Mouse (Mus musculus) C2C12 (cell line): ENCODE results near the gene Gpatch8. TPM values are rescaled to one million over a fixed set of nuclear protein-coding genes. Genes with fewer than 3 reads are reported as not detected.

Experiments
- H3K27me3 ChIP-seq: one replicate; pipeline ENCODE4 v1.6.1; 2011; ENCODE audit not compliant: control insufficient read depth, insufficient read depth, insufficient read length
- H3K36me3 ChIP-seq: one replicate; pipeline ENCODE4 v1.6.1; 2011; ENCODE audit not compliant: control insufficient read depth, insufficient read depth
- H3K4me3 ChIP-seq: one replicate; pipeline ENCODE4 v1.5.1; 2011; ENCODE audit warnings: mild to moderate bottlenecking, control low read depth; ENCODE audit not compliant: poor library complexity, insufficient read depth, severe bottlenecking
- H3K79me2 ChIP-seq: one replicate; pipeline ENCODE4 v1.6.1; 2011; ENCODE audit not compliant: control insufficient read depth, insufficient read depth
- H3K79me3 ChIP-seq: one replicate; pipeline ENCODE4 v1.6.1; 2011; ENCODE audit warnings: low read depth, control low read depth
- H3ac ChIP-seq: one replicate; pipeline ENCODE3; 2011; ENCODE audit warnings: low read depth; ENCODE audit not compliant: control insufficient read depth, insufficient read length
- CEBPB ChIP-seq: IDR thresholded peaks from one replicate; pipeline ENCODE4 v1.6.1; 2011; ENCODE audit warnings: low read depth, mild to moderate bottlenecking, control low read depth, moderate library complexity
- CTCF ChIP-seq: IDR thresholded peaks from one replicate; pipeline ENCODE4 v1.5.1; 2011; ENCODE audit not compliant: control insufficient read depth, insufficient read depth, insufficient read length
- FOSL1 ChIP-seq: IDR thresholded peaks from one replicate; pipeline ENCODE4 v1.8.0; 2011; ENCODE audit warnings: mild to moderate bottlenecking, low read length; ENCODE audit not compliant: poor library complexity, insufficient read depth, severe bottlenecking
- MAX ChIP-seq: IDR thresholded peaks from one replicate; pipeline ENCODE4 v1.6.1; 2011; ENCODE audit warnings: mild to moderate bottlenecking, control low read depth
- MYOD1 ChIP-seq: IDR thresholded peaks from one replicate; pipeline ENCODE4 v1.6.1; 2011; ENCODE audit warnings: low read depth; ENCODE audit not compliant: control insufficient read depth, insufficient read length
- MYOG ChIP-seq: IDR thresholded peaks from one replicate; pipeline ENCODE4 v1.6.1; 2011; ENCODE audit not compliant: control insufficient read depth, insufficient read length; ENCODE audit errors: extremely low read depth
- USF1 ChIP-seq: IDR thresholded peaks from one replicate; pipeline ENCODE4 v1.6.1; 2011; ENCODE audit warnings: low read depth, mild to moderate bottlenecking, control low read depth, moderate library complexity
- polyA plus RNA-seq: library from polyadenylated mRNA; unstranded; fragments of >200 nt; fragmentation: generic; extraction: Trizol; gene quantifications from one replicate; pipeline ENCODE4 v1.2.1, GENCODE M21; 2012; ENCODE audit warnings: missing spikeins

Gpatch8 gene
- polyA plus RNA-seq, 1 experiment = 7.3 TPM

GRCm38 (mm10) chr11:102478671-102479070, 77.5 kb downstream of the Gpatch8 start:
- H3K27me3 ChIP-seq = no peaks in the 10 kb centered on the region
- H3K79me2 ChIP-seq = no peaks in the 10 kb centered on the region
- H3K36me3 ChIP-seq = peaks cover 61% of the 10 kb centered on the region
- H3ac ChIP-seq = no peak overlapping the region
- TF ChIP-seq FOSL1 = no peak
- no peak for TF ChIP-seq CTCF
- TF ChIP-seq CEBPB = no peak
- TF ChIP-seq MYOD1 = no peak
- TF ChIP-seq USF1 = no peak
- TF ChIP-seq MAX = no peak
- no peak for TF ChIP-seq MYOG
- H3K79me3 ChIP-seq = no peaks in the 10 kb centered on the region
- H3K4me3 ChIP-seq = no peak overlapping the region

GRCm38 (mm10) chr11:102475027-102475426, 81.2 kb downstream of the Gpatch8 start:
- TF ChIP-seq USF1 (no peak), CTCF (no peak), FOSL1 (no peak), MYOD1 (no peak), CEBPB (no peak), MYOG (no peak), MAX (no peak)
- no peak overlapping the region for H3ac ChIP-seq
- H3K4me3 ChIP-seq = no peak overlapping the region
- H3K36me3 ChIP-seq = peaks cover 30% of the 10 kb centered on the region
- no peaks in the 10 kb centered on the region for H3K79me3 ChIP-seq
- H3K27me3 ChIP-seq = no peaks in the 10 kb centered on the region
- H3K79me2 ChIP-seq = no peaks in the 10 kb centered on the region

GRCm38 (mm10) chr11:102469648-102470357, 86.4 kb downstream of the Gpatch8 start, which contains the start of gene Itga2b:
Itga2b (minus strand) TSS chr11:102470122.
- Histone ChIP-seq H3K36me3 (no peaks in the 10 kb centered on the region), H3ac (no peak within 1 kb of the TSS), H3K79me2 (no peaks in the 10 kb centered on the region), H3K79me3 (no peaks in the 10 kb centered on the region), H3K27me3 (no peaks in the 10 kb centered on the region), H3K4me3 (no peak within 1 kb of the TSS)
- TF ChIP-seq MYOD1 (no peak), CTCF (no peak), FOSL1 (no peak), MAX (no peak), USF1 (no peak), MYOG (no peak)

- Histone ChIP-seq H3ac (peak overlapping the region; percentile 32), H3K4me3 (peak overlapping the region; percentile 18), H3K36me3 (no peaks in the 10 kb centered on the region), H3K27me3 (no peaks in the 10 kb centered on the region), H3K79me2 (no peaks in the 10 kb centered on the region), H3K79me3 (no peaks in the 10 kb centered on the region)
- TF ChIP-seq USF1 (no peak), MAX (peak; percentile 14), CEBPB (no peak), CTCF (no peak), MYOD1 (no peak), FOSL1 (no peak), MYOG (no peak)
Observed at GRCm38 (mm10) chr11:102467041-102467631, 89.1 kb downstream of the Gpatch8 start.

GRCm38 (mm10) chr11:102465713-102466436, 90.3 kb downstream of the Gpatch8 start:
- no peak for TF ChIP-seq MAX
- no peak for TF ChIP-seq USF1
- no peak for TF ChIP-seq CTCF
- no peak for TF ChIP-seq CEBPB
- TF ChIP-seq FOSL1 = no peak
- TF ChIP-seq MYOG = no peak
- no peak for TF ChIP-seq MYOD1
- no peaks in the 10 kb centered on the region for H3K79me2 ChIP-seq
- no peak overlapping the region for H3K4me3 ChIP-seq
- no peaks in the 10 kb centered on the region for H3K79me3 ChIP-seq
- H3ac ChIP-seq = no peak overlapping the region
- H3K27me3 ChIP-seq = no peaks in the 10 kb centered on the region
- no peaks in the 10 kb centered on the region for H3K36me3 ChIP-seq
